Mouse (Mus musculus) limb, embryonic 11.5 days (tissue): ENCODE results near the gene Bhmt2. TPM values are rescaled to one million over a fixed set of nuclear protein-coding genes. Genes with fewer than 3 reads are reported as not detected.

Experiments used
- ATAC-seq: fragments of 200-750 bp; cut with Nextera tagmentation; 2 replicates; pipeline ENCODE4 v1.8.0; 2017; ENCODE audit warnings: low read depth; ENCODE audit not compliant: insufficient number of reproducible peaks, low FRiP score, low TSS enrichment
- DNase-seq: peaks from one replicate; pipeline ENCODE4 v3.0.0-alpha.2; 2015; ENCODE audit warnings: low spot score
- H3K27ac ChIP-seq: fragments of 300-500 bp; sonication (generic); replicated peaks from 2 replicates; pipeline ENCODE4 v1.5.1; 2014; ENCODE audit warnings: low read depth, mild to moderate bottlenecking, low read length
- H3K27me3 ChIP-seq: fragments of 300-500 bp; sonication (generic); 2 replicates; pipeline ENCODE4 v1.6.1; 2014; ENCODE audit warnings: mild to moderate bottlenecking, low read length, mixed read lengths; ENCODE audit not compliant: control insufficient read depth, insufficient read depth
- H3K36me3 ChIP-seq: fragments of 300-500 bp; sonication (generic); 2 replicates; pipeline ENCODE4 v1.6.1; 2014; ENCODE audit warnings: mild to moderate bottlenecking, low read length, moderate library complexity, mixed read lengths; ENCODE audit not compliant: control insufficient read depth, insufficient read depth
- H3K4me1 ChIP-seq: fragments of 300-500 bp; sonication (generic); 2 replicates; pipeline ENCODE4 v1.6.1; 2014; ENCODE audit warnings: low read length, mixed read lengths; ENCODE audit not compliant: control insufficient read depth, insufficient read depth
- H3K4me2 ChIP-seq: fragments of 300-500 bp; sonication (generic); 2 replicates; pipeline ENCODE4 v1.6.1; 2014; ENCODE audit warnings: low read depth, mild to moderate bottlenecking, moderate library complexity; ENCODE audit not compliant: severe bottlenecking
- H3K4me3 ChIP-seq: fragments of 300-500 bp; sonication (generic); 2 replicates; pipeline ENCODE4 v1.5.1; 2014; ENCODE audit warnings: low read depth, low read length
- H3K9ac ChIP-seq: fragments of 300-500 bp; sonication (generic); 2 replicates; pipeline ENCODE4 v1.6.1; 2014; ENCODE audit warnings: mild to moderate bottlenecking, low read length
- H3K9me3 ChIP-seq: fragments of 300-500 bp; sonication (generic); 2 replicates; pipeline ENCODE4 v1.6.1; 2016; ENCODE audit warnings: low read length; ENCODE audit not compliant: control insufficient read depth
- WGBS: fragments of 180-500 bp; shearing (Covaris S2); extraction: QIAGEN DNeasy Blood & Tissue Kit; methylation state at CpG from one replicate; pipeline ENCODE4 v1.1.7; 2014; 5-methylcytosine and 5-hydroxymethylcytosine counted together
- polyA plus RNA-seq: library from polyadenylated mRNA; unstranded; fragments of >200 nt; fragmentation: Nextera tagmentation; extraction: Ambion mirVana; gene quantifications from 2 replicates; pipeline ENCODE4 v1.2.1, GENCODE M21; 2014

The Bhmt2 gene
- polyA plus RNA-seq, 1 experiment from 2014 or later, result not detected

- Histone ChIP-seq H3K4me3 (no peak overlapping the region), H3K9ac (no peak overlapping the region), H3K36me3 (no peaks in the 10 kb centered on the region), H3K27me3 (no peaks in the 10 kb centered on the region), H3K9me3 (no peaks in the 10 kb centered on the region), H3K4me2 (no peak overlapping the region), H3K4me1 (no peaks in the 10 kb centered on the region), H3K27ac (no peak overlapping the region)
- WGBS, result 89% methylated on average over 4 of the region's 4 CpGs
- DNase-seq (no peak), ATAC-seq (no peak)
Observed at GRCm38 (mm10) chr13:93707271-93707670, 33.2 kb upstream of the Bhmt2 start.

DNA sequence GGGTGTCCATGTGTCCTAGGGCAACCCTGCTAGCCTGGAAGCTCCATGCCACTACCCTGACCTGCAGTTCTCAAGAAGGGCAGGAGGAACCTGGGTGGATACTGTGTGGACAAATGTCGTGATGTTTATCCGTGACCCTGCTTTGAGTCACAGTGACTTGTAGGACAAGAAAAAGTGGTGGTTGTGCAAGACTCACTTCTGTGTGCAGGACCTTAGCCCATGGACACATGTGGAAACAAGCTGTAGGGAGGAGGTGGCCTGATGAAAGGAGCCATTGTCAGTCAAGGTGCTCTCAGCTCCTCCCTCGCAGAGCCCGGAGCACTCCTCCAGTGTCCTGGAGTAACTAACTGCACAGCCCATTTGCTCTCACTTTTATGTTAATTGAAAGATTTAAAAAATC, 31.6 kb upstream of the Bhmt2 start:
- Histone ChIP-seq H3K4me3 (no peak overlapping the region), H3K9ac (no peak overlapping the region), H3K4me1 (no peaks in the 10 kb centered on the region), H3K27ac (no peak overlapping the region), H3K36me3 (no peaks in the 10 kb centered on the region), H3K9me3 (no peaks in the 10 kb centered on the region), H3K4me2 (no peak overlapping the region), H3K27me3 (no peaks in the 10 kb centered on the region)
- DNase-seq (no peak), ATAC-seq (no peak)
- WGBS, result 80% methylated on average over 4 of the region's 4 CpGs

- WGBS, result 90% methylated on average over 6 of the region's 6 CpGs
- Histone ChIP-seq H3K4me1 (no peaks in the 10 kb centered on the region), H3K36me3 (no peaks in the 10 kb centered on the region), H3K9me3 (no peaks in the 10 kb centered on the region), H3K27ac (no peak overlapping the region), H3K9ac (no peak overlapping the region), H3K4me3 (no peak overlapping the region), H3K27me3 (no peaks in the 10 kb centered on the region), H3K4me2 (no peak overlapping the region)
- ATAC-seq (no peak), DNase-seq (no peak)
Observed at GRCm38 (mm10) chr13:93698866-93699265, 24.8 kb upstream of the Bhmt2 start.

- H3K27ac ChIP-seq, result no peak overlapping the region
- ATAC-seq, result no peak
Observed at GRCm38 (mm10) chr13:93690821-93691220, 16.7 kb upstream of the Bhmt2 start.

GRCm38 (mm10) chr13:93689566-93689965, 15.5 kb upstream of the Bhmt2 start:
- H3K9me3 ChIP-seq, result no peaks in the 10 kb centered on the region
- DNase-seq (no peak), ATAC-seq (no peak)
- 95% methylated on average over 3 of the region's 3 CpGs for WGBS
- H3K27ac ChIP-seq, result no peak overlapping the region
- H3K27me3 ChIP-seq, result no peaks in the 10 kb centered on the region
- H3K36me3 ChIP-seq, result no peaks in the 10 kb centered on the region
- H3K4me2 ChIP-seq, result no peak overlapping the region
- H3K4me3 ChIP-seq, result no peak overlapping the region
- H3K4me1 ChIP-seq, result no peaks in the 10 kb centered on the region
- H3K9ac ChIP-seq, result no peak overlapping the region

More at GRCm38 (mm10) chr13:93690821-93691220, 16.7 kb upstream of the Bhmt2 start:
- no peaks in the 10 kb centered on the region for H3K27me3 ChIP-seq
- H3K9ac ChIP-seq, result no peak overlapping the region
- no peak overlapping the region for H3K4me2 ChIP-seq
- DNase-seq, result no peak
- H3K9me3 ChIP-seq, result no peaks in the 10 kb centered on the region
- no peak overlapping the region for H3K4me3 ChIP-seq
- WGBS, result 87% methylated on average over 1 of the region's 1 CpGs
- no peaks in the 10 kb centered on the region for H3K36me3 ChIP-seq
- no peaks in the 10 kb centered on the region for H3K4me1 ChIP-seq

DNA sequence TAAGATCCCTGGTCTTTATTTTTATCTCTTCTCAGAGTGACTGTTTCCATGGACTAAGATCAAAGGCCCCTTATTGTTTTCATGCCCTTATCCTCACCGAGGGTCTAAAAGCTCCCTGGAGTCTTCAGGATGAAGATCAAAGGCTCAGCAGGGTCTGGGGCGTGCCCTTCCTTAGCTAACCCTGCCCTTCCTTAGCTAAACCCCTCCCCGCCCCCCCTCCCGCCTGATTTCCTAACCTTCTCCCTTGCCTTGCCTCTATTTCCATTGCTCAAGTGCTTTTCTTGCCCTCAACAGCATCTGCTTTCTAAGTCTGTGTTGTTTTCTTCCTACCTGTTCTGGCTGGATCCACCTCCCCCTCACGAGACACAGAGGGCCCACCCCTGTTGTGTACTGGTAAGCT, 13.2 kb upstream of the Bhmt2 start:
- Histone ChIP-seq H3K36me3 (no peaks in the 10 kb centered on the region), H3K4me2 (no peak overlapping the region), H3K9ac (no peak overlapping the region), H3K9me3 (no peaks in the 10 kb centered on the region), H3K4me1 (no peaks in the 10 kb centered on the region), H3K4me3 (no peak overlapping the region), H3K27me3 (no peaks in the 10 kb centered on the region), H3K27ac (no peak overlapping the region)
- ATAC-seq, result no peak
- WGBS, result 4% methylated on average over 5 of the region's 5 CpGs
- DNase-seq, result no peak

DNA sequence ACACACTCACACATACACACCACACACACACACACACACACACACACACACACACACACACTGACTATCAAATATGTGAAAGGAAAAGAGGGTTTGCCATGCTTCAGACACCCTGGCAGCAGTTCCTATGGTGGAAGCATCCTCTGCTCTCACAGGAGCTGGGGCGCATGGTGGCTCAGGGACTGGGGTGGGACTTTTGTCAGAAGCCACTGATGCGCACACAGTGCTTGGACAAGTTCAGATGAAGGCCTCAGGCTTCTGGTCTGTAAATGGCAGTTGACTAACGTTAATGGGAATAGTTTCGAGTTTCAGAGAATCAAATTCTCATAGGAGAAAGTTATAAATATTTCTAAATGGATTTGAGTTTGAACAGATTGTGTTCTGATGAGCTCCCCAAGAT, 11.1 kb upstream of the Bhmt2 start:
- H3K4me1 ChIP-seq, result no peaks in the 10 kb centered on the region
- DNase-seq, result no peak
- no peaks in the 10 kb centered on the region for H3K9me3 ChIP-seq
- H3K36me3 ChIP-seq, result no peaks in the 10 kb centered on the region
- no peak overlapping the region for H3K9ac ChIP-seq
- ATAC-seq, result no peak
- WGBS, result 92% methylated on average over 4 of the region's 4 CpGs
- H3K27me3 ChIP-seq, result no peaks in the 10 kb centered on the region
- no peak overlapping the region for H3K4me3 ChIP-seq
- H3K4me2 ChIP-seq, result no peak overlapping the region
- H3K27ac ChIP-seq, result no peak overlapping the region

GRCm38 (mm10) chr13:93683336-93683735, 9.2 kb upstream of the Bhmt2 start:
- ATAC-seq (no peak), DNase-seq (no peak)
- Histone ChIP-seq H3K9me3 (no peaks in the 10 kb centered on the region), H3K4me1 (no peaks in the 10 kb centered on the region), H3K4me3 (no peak overlapping the region), H3K27ac (no peak overlapping the region), H3K27me3 (no peaks in the 10 kb centered on the region), H3K36me3 (no peaks in the 10 kb centered on the region), H3K9ac (no peak overlapping the region), H3K4me2 (no peak overlapping the region)

GRCm38 (mm10) chr13:93676864-93677263, 2.8 kb upstream of the Bhmt2 start:
- Histone ChIP-seq H3K9ac (no peak overlapping the region), H3K4me3 (no peak overlapping the region), H3K4me1 (no peaks in the 10 kb centered on the region), H3K4me2 (no peak overlapping the region), H3K36me3 (no peaks in the 10 kb centered on the region), H3K27ac (no peak overlapping the region), H3K9me3 (no peaks in the 10 kb centered on the region), H3K27me3 (peaks cover 11% of the 10 kb centered on the region)
- DNase-seq (no peak), ATAC-seq (no peak)
- WGBS, result 79% methylated on average over 9 of the region's 9 CpGs
